Mouse (Mus musculus) olfactory bulb, adult 2 months (tissue): ENCODE data around the gene Eipr1. TPM values are rescaled to one million over a fixed set of nuclear protein-coding genes. Genes with fewer than 3 reads are reported as not detected.

ENCODE experiments used
- H3K27ac ChIP-seq: fragments of 200-500 bp; 2 replicates; pipeline ENCODE4 v1.5.1; 2012; ENCODE audit warnings: low read depth, low read length; ENCODE audit not compliant: insufficient read depth
- H3K4me1 ChIP-seq: fragments of 200-500 bp; 2 replicates; pipeline ENCODE4 v1.6.1; 2012; ENCODE audit warnings: low read length; ENCODE audit not compliant: control insufficient read depth, insufficient read depth
- H3K4me3 ChIP-seq: fragments of 200-500 bp; 2 replicates; pipeline ENCODE4 v1.5.1; 2012; ENCODE audit warnings: mild to moderate bottlenecking, low read depth, low read length, moderate library complexity; ENCODE audit not compliant: insufficient read depth
- CTCF ChIP-seq: fragments of 200-500 bp; IDR thresholded peaks from 2 replicates; pipeline ENCODE4 v1.5.1; 2012; ENCODE audit warnings: low read depth, mild to moderate bottlenecking, low read length, moderate library complexity; ENCODE audit not compliant: insufficient read depth
- POLR2A ChIP-seq: fragments of 200-500 bp; IDR thresholded peaks from 2 replicates; pipeline ENCODE4 v1.6.1; 2012; ENCODE audit warnings: mild to moderate bottlenecking, low read depth, low read length, moderate library complexity; ENCODE audit not compliant: insufficient read depth
- WGBS: fragments of 180-500 bp; shearing (Covaris S2); methylation state at CpG from one replicate; pipeline ENCODE4 v1.1.7; 2018; 5-methylcytosine and 5-hydroxymethylcytosine counted together
- polyA plus RNA-seq: library from polyadenylated mRNA; stranded (reverse); fragments of >200 nt; gene quantifications from 2 replicates; pipeline ENCODE4 v1.2.4, GENCODE M21; 2012; ENCODE audit warnings: low replicate concordance; ENCODE audit not compliant: missing spikeins, insufficient read depth, insufficient read length

Eipr1 gene
- polyA plus RNA-seq, 1 experiment: not detected

- H3K27ac ChIP-seq: no peak overlapping the region
- no peak overlapping the region for H3K4me3 ChIP-seq
- TF ChIP-seq POLR2A: no peak
- no peak for TF ChIP-seq CTCF
- 82% methylated on average over 18 of the region's 18 CpGs for WGBS
- peaks cover 15% of the 10 kb centered on the region for H3K4me1 ChIP-seq
These were observed 97.4 kb downstream of the Eipr1 start for GRCm38 (mm10) chr12:28848726-28849612.

DNA sequence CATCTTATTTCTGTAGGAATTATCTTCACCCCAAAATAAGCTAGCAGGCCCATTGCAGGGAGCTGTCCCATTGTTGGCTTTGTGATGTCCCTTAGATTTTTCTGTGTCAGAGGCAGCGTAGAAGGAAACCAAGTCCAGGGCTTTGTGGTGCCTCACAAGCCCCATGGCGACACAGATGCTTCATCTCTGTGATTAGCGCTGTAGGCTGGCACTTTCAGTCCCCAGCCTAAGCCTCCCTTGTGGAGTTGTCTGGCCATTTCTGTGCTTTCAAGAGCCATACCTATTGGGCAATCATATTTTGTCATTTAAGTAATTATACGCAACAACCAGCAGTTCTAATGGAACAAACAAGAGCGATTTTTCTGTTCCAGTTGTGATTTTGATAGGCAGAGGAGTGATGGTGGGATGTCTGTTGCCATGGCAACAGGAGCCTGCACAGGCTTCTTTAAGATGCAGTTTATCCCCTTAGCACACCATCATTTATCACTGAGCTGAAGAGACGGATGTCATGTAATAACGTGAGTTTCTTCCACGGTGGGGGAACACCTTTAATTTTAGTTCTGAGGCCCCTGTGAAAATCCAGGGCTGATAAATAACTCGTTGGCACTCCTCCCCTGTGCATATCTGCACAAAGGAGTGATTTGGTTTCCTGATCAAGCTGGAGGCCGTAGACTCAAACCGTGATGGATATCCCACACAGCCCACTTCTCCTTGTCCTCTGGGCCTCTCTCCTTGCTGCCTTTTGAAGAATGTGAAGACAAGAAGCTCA lies 108.1 kb downstream of the Eipr1 start:
- Histone ChIP-seq H3K27ac (0 out of 2 replicates have a peak overlapping the region, but pooled peaks have one; percentile 50), H3K4me1 (peaks cover 18% of the 10 kb centered on the region), H3K4me3 (no peak overlapping the region)
- WGBS: 42% methylated on average over 11 of the region's 11 CpGs
- TF ChIP-seq POLR2A (no peak), CTCF (no peak)

DNA sequence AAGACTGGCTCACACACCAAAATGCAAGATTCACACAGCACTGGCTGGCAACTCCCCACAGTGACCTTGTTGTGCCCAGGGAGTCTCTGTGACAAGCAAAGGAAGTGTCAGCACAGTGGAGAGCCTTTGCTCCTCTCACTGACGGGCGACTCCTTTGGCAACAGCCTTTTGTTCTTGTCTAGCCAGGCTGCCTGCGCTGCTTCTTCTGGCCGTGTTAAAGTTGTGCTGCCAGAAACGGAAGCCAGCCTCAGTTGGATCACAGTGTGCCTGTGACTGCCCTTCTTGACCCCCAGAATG lies 108.6 kb downstream of the Eipr1 start:
- 40% methylated on average over 5 of the region's 5 CpGs for WGBS

DNA sequence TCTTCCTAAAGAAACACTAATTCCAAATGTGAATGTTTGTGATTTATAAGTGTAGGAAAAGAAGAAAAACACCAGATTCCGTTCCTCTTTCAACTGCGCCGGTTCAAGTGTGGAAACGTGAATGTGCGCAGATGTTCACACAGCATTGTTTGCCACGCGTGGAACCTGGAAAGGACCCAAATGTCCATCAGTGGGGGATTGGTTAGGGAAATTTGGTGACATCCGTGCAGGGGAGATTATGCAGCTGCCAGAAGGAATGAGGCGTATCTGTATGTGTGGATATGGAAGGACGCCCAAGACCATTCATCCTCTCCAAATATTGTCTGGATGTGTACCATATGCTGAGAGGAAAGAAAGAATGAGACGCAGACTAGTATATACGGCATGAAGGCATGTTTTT lies 111.7 kb downstream of the Eipr1 start:
- Histone ChIP-seq H3K4me1 (peaks cover 37% of the 10 kb centered on the region), H3K27ac (no peak overlapping the region; the same call in 1 of the 2 replicates)
- TF ChIP-seq CTCF: no peak
- TF ChIP-seq POLR2A: no peak

More for the DNA sequence above, 108.6 kb downstream of the Eipr1 start:
- H3K4me1 ChIP-seq: peaks cover 18% of the 10 kb centered on the region
- TF ChIP-seq POLR2A (no peak), CTCF (no peak)
- H3K4me3 ChIP-seq: no peak overlapping the region
- no peak overlapping the region for H3K27ac ChIP-seq

DNA sequence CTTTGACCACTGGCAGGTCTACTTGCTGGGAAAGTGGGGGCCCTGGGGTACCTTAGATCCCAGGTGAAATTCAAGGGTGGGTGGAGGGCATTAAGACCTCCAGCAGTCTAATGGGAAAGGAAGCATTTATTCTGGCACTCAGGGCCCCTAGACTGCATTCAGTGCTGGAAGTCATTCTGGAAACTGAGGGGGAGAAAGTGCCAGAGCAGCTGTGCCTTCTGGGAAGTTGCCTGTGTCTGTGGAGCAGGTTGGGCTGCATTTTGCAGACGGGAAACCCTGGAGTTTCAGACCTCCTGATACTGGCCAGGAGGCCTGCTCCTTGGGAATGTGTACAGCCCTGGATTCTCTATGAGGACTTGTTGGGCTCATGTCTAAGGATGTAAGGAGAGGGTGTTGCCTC lies 114.5 kb downstream of the Eipr1 start:
- Histone ChIP-seq H3K4me1 (peaks cover 26% of the 10 kb centered on the region), H3K4me3 (no peak overlapping the region), H3K27ac (peak overlapping the region; percentile 50; the same call in 1 of the 2 replicates)
- 31% methylated on average over 1 of the region's 1 CpGs for WGBS
- TF ChIP-seq POLR2A (no peak), CTCF (no peak)

More for the DNA sequence above, 111.7 kb downstream of the Eipr1 start:
- 59% methylated on average over 12 of the region's 12 CpGs for WGBS
- no peak overlapping the region for H3K4me3 ChIP-seq

GRCm38 (mm10) chr12:28868794-28869193 lies 117.2 kb downstream of the Eipr1 start:
- Histone ChIP-seq H3K27ac (no peak overlapping the region), H3K4me3 (no peak overlapping the region), H3K4me1 (peaks cover 44% of the 10 kb centered on the region)
- WGBS: 80% methylated on average over 4 of the region's 4 CpGs
- TF ChIP-seq POLR2A (no peak), CTCF (no peak)

- H3K27ac ChIP-seq: peak overlapping the region; percentile 74
- WGBS: 29% methylated on average over 12 of the region's 12 CpGs
- peaks cover 32% of the 10 kb centered on the region for H3K4me1 ChIP-seq
- no peak overlapping the region for H3K4me3 ChIP-seq
- TF ChIP-seq CTCF (no peak), POLR2A (no peak)
These were observed 120.7 kb downstream of the Eipr1 start for GRCm38 (mm10) chr12:28872271-28872670.

- no peak for TF ChIP-seq POLR2A
- Histone ChIP-seq H3K4me1 (peaks cover 32% of the 10 kb centered on the region), H3K27ac (no peak overlapping the region), H3K4me3 (no peak overlapping the region)
- 40% methylated on average over 8 of the region's 8 CpGs for WGBS
These were observed 123.2 kb downstream of the Eipr1 start for GRCm38 (mm10) chr12:28874781-28875251.

- no peak for TF ChIP-seq POLR2A
- TF ChIP-seq CTCF: no peak
- 72% methylated on average over 8 of the region's 8 CpGs for WGBS
These were observed 123.9 kb downstream of the Eipr1 start for GRCm38 (mm10) chr12:28875471-28875870.

More at GRCm38 (mm10) chr12:28875471-28875870, 123.9 kb downstream of the Eipr1 start:
- Histone ChIP-seq H3K4me3 (no peak overlapping the region), H3K4me1 (peaks cover 32% of the 10 kb centered on the region), H3K27ac (no peak overlapping the region)
